Mouse (Mus musculus) megakaryocyte, adult 5-6 weeks (primary cell): ENCODE results near the gene Ctdspl. TPM values are rescaled to one million over a fixed set of nuclear protein-coding genes. Genes with fewer than 3 reads are reported as not detected.

Experiments used
- ATAC-seq: 2 replicates; pipeline ENCODE4 v1.8.0; 2016; ENCODE audit warnings: mild to moderate bottlenecking, inconsistent platforms; ENCODE audit not compliant: poor library complexity, severe bottlenecking
- total RNA-seq, 2 experiments: library from RNA; stranded (forward) in 1 of 2; stranded (reverse) in 1 of 2; fragments of 153-499, 151-499 nt in 1 of 2; fragments of 221-1000, 200-1000 nt in 1 of 2; gene quantifications; 2 replicates each; pipeline versions ENCODE4 v1.2.3 to v1.2.4; 2015 to 2017

Ctdspl gene
- total RNA-seq, 2 experiments from 2014 or later: 9.8 to 17.8 TPM

DNA sequence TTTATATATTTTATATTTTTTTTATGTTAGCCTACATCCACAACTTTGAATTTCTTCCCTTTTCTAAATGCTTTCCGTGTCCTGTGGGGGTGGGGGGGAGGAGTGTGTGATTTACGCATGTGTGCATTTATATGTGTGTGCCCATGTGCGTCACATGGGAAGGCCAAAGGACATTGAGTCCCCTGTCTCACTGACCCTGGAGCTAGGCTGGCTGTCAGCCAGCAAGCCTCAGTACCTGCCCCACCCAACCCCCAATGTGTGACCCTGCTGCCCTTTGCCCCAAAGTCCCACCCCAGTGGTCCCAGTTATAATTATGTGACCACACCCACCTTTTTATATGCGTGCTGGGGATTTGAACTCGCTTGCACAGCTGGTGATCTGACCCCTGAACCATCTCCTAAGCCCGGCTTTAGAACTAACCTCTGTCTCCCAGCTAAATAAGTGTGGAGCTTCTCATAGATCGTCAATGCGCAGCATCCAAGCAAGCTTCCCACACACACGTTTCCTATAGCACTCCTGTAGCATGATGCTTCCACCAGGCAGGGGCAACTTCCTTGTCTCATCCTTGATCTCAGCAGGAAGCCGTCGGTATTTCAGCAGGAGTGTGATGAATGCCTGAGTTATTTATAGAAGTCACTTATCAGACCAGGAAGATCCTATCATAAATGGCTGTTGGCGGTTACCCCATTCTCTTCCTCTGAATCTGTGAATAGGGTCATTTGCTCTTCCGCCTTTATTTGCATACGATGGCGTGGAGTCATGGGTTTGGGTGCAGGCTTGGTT lies 58.6 kb downstream of the Ctdspl start:
- 0 out of 2 replicates have a peak, but pooled peaks have one; percentile 14 for ATAC-seq

DNA sequence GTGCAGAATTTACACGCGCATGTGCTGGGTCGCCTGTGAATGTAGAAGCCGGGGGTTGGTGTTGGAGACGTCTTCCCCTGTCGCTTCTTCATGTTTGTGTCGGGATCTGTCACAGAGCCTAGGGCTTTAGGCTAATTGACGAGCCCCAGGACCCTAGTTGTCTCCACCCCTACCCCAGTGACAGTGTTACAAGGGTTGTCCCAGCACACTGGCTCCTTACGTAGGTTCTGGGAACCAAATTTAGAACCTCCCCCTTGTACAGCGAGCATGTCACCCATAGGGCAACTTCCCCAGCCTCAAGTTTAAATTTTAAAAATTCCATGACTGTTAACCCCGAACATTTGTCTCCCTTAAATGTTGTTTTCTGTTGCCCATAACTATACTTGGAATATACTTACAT lies 60.0 kb downstream of the Ctdspl start:
- ATAC-seq: no peak

DNA sequence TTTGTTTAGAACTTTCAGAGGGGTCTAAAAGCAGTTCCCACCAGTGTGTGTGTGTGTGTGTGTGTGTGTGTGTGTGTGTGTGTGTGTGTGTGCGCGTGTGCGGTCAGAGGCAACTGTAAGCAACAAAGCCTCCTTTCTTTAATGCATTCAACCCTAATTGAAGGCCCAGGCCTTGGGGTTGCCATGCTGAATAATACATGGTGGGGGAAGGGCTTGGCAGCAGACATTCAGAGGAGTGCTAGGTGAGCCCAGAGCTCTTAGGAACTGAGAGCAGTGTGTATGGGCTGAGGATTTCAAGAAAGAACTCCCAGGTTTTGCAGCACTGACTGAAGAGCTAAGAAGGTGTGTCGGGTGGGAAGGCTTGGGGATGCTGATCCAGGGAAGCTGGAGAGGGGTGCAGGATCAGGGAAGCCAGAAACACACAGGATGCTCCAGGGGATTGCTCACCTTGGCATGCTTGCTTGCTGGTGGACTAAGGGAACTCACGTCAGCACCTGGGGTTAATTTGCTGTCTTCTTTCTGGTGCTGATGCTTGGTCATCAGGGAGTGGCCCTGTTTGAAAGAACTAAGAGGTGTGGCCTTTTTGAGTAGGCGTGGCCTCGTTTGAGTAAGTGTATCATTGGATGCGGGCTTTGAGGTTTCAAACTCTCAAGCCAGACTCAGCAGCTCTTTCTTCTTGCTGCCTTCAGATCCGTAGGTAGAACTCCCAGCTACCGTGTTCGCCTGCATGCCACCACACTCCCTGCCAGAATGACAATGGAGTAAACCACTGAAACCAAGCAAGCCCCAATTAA lies 62.7 kb downstream of the Ctdspl start:
- ATAC-seq: no peak

DNA sequence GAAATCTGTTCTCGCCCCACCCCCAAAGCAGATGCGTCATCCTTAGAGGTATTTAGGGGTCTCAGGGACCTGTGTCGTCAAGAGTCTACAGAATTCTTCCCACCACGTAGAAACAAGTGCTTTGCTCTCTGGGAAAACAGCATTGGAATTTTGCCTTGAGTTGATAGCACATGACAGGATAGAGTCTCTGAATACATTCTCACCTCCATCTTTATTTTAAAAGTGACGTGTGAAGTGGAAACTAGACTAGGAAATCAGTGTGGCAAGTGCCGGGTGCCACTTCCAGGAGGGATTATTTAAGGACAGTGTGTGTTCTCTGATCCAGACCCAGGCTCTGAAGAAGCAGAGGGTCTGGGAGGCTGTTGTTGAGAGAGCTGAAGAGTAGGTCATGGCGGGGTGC lies 64.2 kb downstream of the Ctdspl start:
- no peak for ATAC-seq

DNA sequence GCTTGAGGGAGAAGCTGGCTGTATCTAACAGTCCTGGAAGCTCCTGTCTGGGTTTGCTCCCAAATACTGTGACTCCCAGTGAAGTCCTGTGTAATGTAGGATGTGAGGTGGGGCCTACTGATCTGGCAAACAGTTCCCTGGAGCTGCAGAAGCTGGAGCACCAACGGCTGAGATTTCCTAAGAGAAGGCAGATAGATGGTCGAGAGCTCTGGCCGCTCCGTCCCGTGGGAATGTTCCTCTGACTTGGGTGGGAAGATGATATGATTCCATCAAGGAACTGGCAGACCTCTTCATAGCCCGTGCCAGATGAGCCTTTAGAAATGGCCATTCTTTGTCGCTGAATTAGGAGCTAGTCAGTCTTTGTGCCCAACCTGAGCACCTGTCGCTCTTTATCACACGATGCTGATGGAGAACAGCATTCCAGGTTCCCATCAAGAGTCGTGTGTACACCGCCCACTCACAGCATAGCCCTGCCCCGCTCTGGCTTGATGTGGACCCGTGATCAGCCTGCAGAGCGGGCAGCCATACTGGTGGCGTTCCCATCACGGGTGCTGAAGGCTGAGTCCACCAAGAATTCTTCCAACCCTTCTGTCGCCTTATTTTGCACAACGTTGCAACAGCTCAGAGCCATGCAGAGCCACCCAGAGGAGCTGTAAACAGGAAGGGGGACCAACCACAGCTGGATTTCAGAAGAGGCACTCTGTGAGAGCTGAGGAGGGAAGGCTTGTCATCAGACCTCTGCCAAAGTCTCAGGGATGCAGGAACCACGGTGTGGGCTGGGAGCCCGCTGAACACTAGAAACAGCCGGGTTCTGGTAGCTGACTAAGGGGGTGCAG lies 65.7 kb downstream of the Ctdspl start:
- peak; percentile 56 for ATAC-seq

DNA sequence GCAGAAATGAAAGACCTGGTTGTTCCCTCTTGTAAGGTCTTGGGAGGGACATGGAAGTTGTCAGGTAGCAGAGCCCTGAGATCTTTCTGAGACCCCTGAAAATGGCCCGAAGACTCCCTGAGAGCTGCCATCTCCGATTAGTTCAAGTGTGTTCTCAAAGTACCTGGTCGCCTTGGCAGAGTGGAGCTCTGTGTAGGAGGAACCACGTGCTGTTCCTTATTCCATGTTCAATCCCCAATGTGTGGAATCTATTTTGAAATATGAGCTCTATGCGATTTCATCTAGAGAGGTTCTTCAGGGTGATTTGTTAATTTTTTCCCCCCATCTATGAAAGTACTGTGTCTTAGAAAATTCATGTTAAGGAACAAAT lies 66.3 kb downstream of the Ctdspl start:
- ATAC-seq: no peak

DNA sequence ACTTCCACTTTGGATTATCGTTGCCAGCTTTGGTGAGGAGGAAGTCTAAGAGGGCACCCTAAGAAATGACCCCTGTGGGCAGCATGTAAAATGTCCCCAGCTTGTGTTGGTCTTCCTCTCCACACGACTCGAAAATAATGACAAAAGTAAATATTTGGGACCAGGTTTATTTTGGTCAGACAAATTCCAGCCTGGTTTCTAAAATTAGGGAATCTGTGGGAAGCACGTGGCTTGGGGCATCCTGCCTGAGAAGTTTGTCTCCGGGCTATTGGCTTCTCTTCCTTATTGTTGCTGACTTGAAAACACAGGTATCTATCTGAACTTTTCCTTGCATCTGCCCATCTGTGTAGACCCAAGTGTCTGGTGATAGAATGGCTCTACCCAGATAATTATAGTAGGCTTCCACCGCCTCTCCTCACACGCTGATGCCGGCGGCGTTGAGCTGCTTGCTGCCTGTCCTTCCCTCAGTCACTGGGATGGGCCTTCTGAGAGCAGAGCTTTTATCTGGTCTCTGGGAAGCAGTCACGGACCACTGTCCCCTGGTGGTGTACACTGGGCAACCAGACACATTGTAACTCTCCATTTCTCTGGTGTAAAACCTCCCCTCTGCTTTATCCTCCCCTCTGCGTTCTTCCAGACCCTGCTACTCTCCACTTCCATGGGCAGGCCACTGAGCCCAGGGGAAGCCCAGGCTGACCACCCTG lies 68.4 kb downstream of the Ctdspl start:
- no peak for ATAC-seq

DNA sequence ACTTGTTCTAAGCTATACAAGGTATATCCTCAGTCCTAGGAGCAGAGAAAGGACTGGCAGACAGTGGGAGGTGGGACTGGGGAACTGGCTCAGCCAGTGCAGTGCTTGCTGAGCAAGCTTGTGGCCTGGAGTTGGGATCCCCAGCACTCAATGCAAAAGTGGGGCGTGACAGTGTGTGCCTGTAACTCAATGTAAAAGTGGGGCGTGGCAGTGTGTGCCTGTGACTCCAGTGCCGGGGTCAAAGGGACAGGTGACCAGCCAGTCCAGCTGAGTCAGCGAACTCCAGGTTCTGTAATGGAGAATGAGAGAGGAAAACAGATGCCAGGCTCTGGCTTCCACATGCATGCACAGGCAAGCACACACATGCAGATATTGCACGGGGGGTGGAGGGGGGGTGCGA lies 69.3 kb downstream of the Ctdspl start:
- no peak for ATAC-seq

DNA sequence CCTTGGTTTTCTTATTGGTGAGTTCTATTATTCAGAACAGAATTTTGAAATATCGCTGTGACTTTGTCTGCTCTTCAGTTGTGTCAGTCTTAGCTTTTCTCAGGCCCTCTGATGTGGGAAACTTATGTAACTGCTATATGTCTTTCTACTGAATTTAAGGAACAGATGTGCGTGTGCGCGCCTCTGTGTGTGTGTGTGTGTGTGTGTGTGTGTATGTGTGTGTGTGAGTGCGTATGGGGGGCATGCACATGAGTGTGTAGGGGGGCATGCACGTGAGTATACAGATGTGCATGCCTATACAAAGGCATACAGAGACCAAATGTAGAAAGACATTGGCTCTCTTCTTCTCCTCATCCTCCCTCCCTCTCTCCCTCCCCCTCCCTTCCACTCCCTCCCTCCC lies 71.0 kb downstream of the Ctdspl start:
- ATAC-seq: no peak

DNA sequence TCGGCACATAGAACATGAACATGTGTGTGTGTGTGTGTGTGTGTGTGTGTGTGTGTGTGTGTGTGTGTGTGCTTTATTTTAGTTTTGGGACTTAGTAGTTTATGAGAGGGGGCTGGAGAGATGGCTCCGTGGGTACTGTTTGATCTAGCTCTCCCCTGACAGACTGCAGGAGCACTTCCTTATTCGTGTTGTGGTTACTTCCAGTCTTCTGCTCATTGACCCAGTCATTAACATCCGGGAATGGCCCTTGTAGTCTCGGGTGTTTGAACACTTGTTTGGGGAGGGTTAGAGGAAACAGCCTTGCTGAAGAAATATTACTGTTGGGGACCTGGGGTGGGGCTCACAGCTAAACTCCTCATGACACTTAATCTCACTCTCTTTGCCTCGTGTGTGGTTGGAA lies 73.9 kb downstream of the Ctdspl start:
- ATAC-seq: peak; percentile 76

DNA sequence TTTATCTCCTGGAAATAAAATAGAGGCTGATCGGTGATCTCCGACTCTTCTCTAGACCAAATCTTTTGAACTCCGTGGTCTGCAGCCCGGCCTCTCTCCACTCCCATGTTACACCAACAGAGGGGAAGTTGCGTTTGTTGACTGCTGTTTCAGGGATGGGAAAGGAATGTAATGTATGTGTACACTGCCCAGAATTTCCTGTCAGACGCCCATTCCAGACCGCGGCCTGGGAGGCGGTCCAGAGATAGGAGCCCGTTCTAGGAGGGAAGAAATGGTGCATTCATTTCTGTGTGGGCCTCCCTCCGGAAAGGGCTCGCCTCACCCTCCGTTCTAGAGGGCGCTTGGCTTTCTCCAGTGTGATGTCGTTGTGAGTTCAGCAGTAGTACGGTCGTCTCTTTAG lies 76.0 kb downstream of the Ctdspl start:
- peak; percentile 67 for ATAC-seq

DNA sequence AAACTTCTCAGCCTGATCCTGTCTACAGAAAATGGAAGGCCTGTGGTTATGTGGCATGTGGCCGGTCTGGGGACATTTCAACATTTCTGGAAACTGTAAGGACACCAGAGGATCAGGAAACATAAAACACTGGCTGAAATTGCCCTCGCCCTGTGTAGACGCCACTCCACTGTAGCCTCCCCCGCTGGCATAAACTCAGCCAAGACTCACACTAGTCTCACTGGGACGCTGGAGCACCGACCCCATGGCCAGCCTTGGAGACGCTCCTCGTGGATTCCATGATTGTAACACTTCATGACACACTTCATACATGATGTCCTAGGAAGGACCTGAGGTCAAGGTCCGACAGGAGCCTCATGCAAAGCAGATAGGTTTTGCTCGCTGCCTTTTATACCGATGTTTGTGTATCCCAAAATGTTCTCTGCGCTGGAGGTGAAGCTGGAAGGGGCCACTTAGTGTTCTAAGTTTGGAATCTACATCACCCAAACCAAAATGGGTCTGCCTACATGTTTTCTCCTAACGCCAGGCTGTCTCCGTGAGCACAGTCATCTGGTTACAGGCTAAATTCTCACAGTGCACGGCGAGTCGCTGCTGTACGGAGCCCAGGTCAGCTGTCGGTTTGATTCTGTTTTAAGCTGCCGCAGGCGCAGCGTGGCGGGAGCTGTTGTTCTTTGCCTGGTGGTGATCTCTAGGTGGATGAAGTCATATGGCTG lies 77.9 kb downstream of the Ctdspl start:
- ATAC-seq: no peak

DNA sequence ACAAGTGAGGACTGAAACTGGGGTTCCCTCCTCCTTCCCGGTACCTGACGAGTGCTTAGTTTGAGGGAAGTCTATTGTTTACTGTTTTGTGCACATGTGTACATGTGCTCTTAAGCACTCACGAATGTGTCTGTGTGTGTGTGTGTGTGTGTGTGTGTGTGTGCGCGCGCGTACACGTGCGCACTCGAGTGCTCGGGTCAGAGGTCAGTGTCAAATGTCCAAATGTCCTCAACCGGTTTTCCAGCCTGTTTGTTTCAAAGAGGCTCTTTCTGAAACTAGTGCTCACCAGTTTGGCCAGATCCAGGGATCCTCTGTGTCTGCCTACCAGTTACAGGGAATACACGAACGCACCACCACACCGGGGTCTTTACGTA lies 78.4 kb downstream of the Ctdspl start:
- no peak for ATAC-seq

DNA sequence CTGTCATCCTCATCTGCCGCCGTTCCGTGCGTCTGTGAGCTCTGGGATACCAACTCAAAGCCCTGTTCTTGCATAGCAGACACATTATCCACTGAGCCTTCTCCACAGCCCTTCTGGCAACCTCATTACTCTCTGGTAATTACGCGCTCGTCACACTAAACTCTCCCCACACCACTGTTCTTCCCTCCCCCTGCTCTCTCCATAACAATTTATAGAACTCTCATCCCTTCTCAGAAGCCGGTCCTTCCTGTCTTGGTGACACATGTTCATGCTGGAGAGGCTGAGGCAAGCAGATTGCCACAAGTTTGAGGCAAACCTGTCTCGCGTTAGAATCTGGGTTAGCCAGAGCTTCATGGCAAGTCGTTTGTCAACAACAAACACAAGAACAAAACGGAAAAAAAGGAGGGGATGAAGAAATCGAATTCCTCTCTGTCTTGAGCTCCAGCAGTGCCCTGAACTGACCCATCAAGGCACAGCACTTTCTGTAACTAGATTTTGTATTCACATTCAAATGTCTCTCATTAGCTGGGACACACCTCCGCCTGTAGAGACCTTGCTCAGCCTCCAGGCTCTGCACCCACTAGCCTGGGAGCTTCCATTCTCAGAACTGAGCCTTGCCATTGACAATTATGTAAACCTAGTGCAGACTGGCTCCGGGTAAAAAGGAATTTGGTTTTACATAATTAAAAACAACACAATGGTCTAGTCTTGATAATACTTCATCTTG lies 79.2 kb downstream of the Ctdspl start:
- ATAC-seq: no peak

DNA sequence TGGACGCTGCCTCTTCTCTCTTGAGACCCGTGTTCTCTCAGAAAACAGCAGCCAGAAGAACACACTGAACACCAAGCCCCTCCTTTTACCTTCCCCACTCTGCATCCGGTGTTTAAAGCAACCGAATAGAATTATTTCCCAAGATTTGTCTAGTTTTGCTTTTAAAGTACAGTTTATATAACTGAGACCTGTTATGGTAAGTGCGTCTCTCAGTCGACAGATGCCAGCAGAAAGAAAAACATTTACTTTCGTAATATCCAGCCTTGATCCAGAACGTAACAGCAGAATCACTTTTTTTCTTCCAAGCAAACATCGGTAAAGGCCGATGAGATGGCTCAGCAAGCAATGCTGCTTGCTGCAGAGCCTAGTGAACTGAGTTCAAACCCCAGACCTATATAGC lies 81.0 kb downstream of the Ctdspl start:
- no peak for ATAC-seq

DNA sequence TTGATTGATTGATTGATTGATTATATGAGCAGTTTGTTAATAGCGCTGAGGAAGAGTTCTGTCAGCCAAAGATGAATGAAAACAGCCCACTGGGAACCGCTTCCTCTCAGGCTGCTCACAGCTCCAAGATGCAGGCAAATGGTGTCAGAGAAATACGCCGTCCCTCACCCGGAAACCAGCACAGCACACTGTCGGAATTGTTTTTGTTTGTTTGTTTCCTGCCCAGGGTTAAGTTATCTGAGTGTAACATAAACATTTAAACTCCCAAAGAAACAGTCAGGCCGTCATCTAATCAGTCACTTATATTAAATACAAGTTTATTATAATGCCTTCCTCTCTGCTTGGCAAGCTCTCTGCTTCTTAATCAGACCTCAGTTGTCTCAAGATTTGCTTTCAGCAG lies 82.6 kb downstream of the Ctdspl start:
- ATAC-seq: no peak

DNA sequence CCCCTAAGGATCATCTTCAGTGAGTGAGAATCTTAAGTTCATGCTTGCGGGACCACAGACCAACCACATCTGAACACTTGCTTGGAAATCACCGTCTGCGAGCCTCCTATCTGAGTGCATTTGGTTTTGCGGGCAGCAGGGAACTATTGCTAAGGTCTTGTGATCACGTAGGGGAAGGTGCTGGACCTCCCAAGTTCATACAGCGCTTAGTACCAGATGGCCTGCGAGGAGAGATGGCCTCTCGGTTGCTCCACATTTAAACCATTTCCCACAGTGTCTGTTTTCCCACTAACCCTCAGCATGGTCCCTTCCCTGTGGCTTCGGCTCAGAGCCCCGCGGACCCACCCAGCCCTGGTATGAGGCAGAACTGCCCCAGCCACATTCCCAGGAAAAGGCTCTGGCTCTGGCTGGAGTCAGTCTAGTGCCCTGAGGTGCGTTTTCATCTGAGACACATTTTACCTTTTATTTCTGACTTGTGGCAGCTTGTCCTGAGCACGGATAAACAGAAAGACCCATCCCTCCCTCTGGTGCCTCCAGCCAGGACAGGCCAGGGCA lies 84.0 kb downstream of the Ctdspl start:
- no peak for ATAC-seq

DNA sequence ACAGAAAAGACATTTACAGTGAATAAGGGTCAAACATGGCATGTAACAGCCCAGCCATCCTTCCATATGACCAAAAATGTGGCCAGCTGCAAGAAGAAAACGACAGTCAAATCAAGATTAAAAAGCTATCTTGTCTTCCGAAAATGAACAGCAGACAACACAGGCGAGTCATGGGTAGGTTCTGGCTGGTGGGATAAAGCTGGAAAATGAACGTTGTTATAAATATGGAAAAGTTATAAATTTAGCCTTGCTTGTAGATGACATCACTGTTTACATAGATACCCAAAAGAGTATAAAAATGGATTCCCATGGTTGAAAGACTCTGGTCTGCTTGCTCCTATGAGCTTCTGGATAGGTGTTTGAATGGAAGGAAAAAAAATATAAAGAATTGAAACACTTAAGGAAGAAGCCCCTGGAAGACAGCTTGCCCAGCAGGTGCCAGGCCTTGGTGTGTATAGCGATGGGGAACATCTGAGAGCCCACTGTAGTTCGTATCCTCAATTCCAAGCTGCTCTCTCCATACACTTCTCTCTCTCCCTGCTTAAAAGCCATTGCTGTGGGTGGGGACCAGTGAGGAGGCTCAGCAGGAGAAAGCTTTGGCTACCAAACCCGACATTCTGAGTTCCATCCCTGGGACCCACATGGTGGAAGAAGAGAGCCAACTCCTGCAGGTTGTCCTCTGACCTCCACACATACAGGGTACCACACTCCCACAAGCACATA lies 90.7 kb downstream of the Ctdspl start:
- ATAC-seq: no peak

DNA sequence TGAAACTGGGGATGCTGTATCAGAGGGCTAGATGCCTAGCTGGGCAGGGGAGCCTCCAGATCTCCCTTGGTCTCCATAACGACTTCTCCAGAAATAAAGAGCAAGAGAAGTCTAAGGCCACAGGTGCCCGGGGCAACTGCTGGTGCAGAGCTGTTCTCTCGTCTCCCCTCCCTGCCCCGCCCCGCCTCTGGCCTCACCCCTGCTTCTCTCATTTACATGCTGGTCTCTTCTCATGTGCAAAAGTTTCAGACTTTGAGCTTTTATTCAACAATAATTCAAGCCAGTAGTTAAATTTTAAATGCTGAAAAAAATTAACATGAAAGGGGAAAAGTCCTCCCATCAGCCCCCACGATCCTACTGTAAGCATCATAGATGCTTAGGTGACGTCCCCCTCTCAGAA lies 95.5 kb downstream of the Ctdspl start:
- no peak for ATAC-seq
